Mouse (Mus musculus) myocyte (in vitro differentiated cells): Measurements from ENCODE around the gene Pabpc6. TPM values are rescaled to one million over a fixed set of nuclear protein-coding genes. Genes with fewer than 3 reads are reported as not detected.
A peak's percentile ranks its signal among the peaks of the same experiment; 100 is the strongest.

Source experiments
- H3K27me3 ChIP-seq: one replicate; pipeline ENCODE4 v1.6.1; 2011; ENCODE audit not compliant: control insufficient read depth, insufficient read depth, insufficient read length
- H3K36me3 ChIP-seq: one replicate; pipeline ENCODE4 v1.6.1; 2011; ENCODE audit not compliant: control insufficient read depth, insufficient read depth
- H3K4me2 ChIP-seq: one replicate; pipeline ENCODE4 v1.6.1; 2011; ENCODE audit warnings: low read depth, control low read depth
- H3K4me3 ChIP-seq: one replicate; pipeline ENCODE4 v1.5.1; 2011; ENCODE audit warnings: mild to moderate bottlenecking, control low read depth, moderate library complexity
- H3K79me2 ChIP-seq: one replicate; pipeline ENCODE4 v1.6.1; 2011; ENCODE audit not compliant: control insufficient read depth, insufficient read depth
- H3ac ChIP-seq: one replicate; pipeline ENCODE4 v1.6.1; 2011; ENCODE audit not compliant: control insufficient read depth, insufficient read length
- CEBPB ChIP-seq: IDR thresholded peaks from 2 replicates; pipeline ENCODE4 v1.6.1; 2011; ENCODE audit warnings: mild to moderate bottlenecking, moderate library complexity; ENCODE audit not compliant: poor library complexity, insufficient read depth, severe bottlenecking
- E2F4 ChIP-seq: IDR thresholded peaks from one replicate; pipeline ENCODE4 v1.6.1; 2011; ENCODE audit warnings: mild to moderate bottlenecking, control low read depth, moderate library complexity; ENCODE audit not compliant: insufficient read depth
- MAX ChIP-seq: IDR thresholded peaks from one replicate; pipeline ENCODE4 v1.6.1; 2011; ENCODE audit warnings: low read depth, mild to moderate bottlenecking, control low read depth
- MYOD1 ChIP-seq, 3 experiments: IDR thresholded peaks; one replicate each; pipeline ENCODE4 v1.6.1; 2011; ENCODE audit warnings: control low read depth in 2 of 3, low read depth in 2 of 3, mild to moderate bottlenecking in 2 of 3, moderate library complexity in 1 of 3; ENCODE audit not compliant: insufficient read length in 2 of 3, control insufficient read depth in 1 of 3
- MYOG ChIP-seq, 3 experiments: IDR thresholded peaks; one replicate each; pipeline ENCODE4 v1.6.1; 2011; ENCODE audit warnings: control low read depth in 2 of 3, low read depth in 2 of 3, mild to moderate bottlenecking in 2 of 3; ENCODE audit not compliant: insufficient read length in 2 of 3, control insufficient read depth in 1 of 3, insufficient read depth in 1 of 3
- POLR2A ChIP-seq: IDR thresholded peaks from one replicate; pipeline ENCODE4 v1.6.1; 2011; ENCODE audit warnings: low read depth, mild to moderate bottlenecking, control low read depth, moderate library complexity; ENCODE audit not compliant: insufficient read length
- POLR2AphosphoS2 ChIP-seq: IDR thresholded peaks from one replicate; pipeline ENCODE4 v1.6.1; 2011; ENCODE audit warnings: low read depth, control low read depth; ENCODE audit not compliant: insufficient read length
- REST ChIP-seq: IDR thresholded peaks from one replicate; pipeline ENCODE4 v1.6.1; 2011; ENCODE audit warnings: mild to moderate bottlenecking, control low read depth, moderate library complexity; ENCODE audit not compliant: insufficient read depth, insufficient read length
- SRF ChIP-seq: IDR thresholded peaks from one replicate; pipeline ENCODE4 v1.6.1; 2011; ENCODE audit warnings: low read depth; ENCODE audit not compliant: control insufficient read depth, insufficient read length
- TCF12 ChIP-seq: IDR thresholded peaks from one replicate; pipeline ENCODE4 v1.6.1; 2011; ENCODE audit warnings: mild to moderate bottlenecking, control low read depth; ENCODE audit not compliant: poor library complexity, insufficient read depth, severe bottlenecking
- TCF3 ChIP-seq: IDR thresholded peaks from one replicate; pipeline ENCODE4 v1.6.1; 2011; ENCODE audit warnings: low read depth, control low read depth; ENCODE audit not compliant: insufficient read length
- USF1 ChIP-seq: IDR thresholded peaks from one replicate; pipeline ENCODE4 v1.6.1; 2011; ENCODE audit warnings: low read depth, mild to moderate bottlenecking, control low read depth, moderate library complexity
- polyA plus RNA-seq: library from polyadenylated mRNA; unstranded; fragments of >200 nt; fragmentation: generic; extraction: Trizol; gene quantifications from one replicate; pipeline ENCODE4 v1.2.1, GENCODE M21; 2012; ENCODE audit warnings: missing spikeins

The Pabpc6 gene
- polyA plus RNA-seq, 1 experiment, result not detected

GRCm38 (mm10) chr17:9691251-9691650, 21.7 kb upstream of the Pabpc6 start:
- Histone ChIP-seq H3ac (no peak overlapping the region), H3K36me3 (no peaks in the 10 kb centered on the region), H3K27me3 (no peaks in the 10 kb centered on the region), H3K4me2 (no peak overlapping the region), H3K4me3 (no peak overlapping the region), H3K79me2 (no peaks in the 10 kb centered on the region)
- TF ChIP-seq POLR2AphosphoS2 (no peak), CEBPB (no peak), TCF3 (no peak), TCF12 (no peak), POLR2A (no peak), SRF (no peak), E2F4 (no peak), MYOG (IDR thresholded peaks at IDR 0.05; ENCODE audit: control insufficient read depth in 1 of 3, insufficient read depth in 1 of 3, insufficient read length in 2 of 3, low read depth in 2 of 3) (no peak), REST (no peak), MYOD1 (IDR thresholded peaks at IDR 0.05; ENCODE audit: control insufficient read depth in 1 of 3, insufficient read length in 2 of 3, low read depth in 2 of 3) (no peak), USF1 (no peak), MAX (no peak)

DNA sequence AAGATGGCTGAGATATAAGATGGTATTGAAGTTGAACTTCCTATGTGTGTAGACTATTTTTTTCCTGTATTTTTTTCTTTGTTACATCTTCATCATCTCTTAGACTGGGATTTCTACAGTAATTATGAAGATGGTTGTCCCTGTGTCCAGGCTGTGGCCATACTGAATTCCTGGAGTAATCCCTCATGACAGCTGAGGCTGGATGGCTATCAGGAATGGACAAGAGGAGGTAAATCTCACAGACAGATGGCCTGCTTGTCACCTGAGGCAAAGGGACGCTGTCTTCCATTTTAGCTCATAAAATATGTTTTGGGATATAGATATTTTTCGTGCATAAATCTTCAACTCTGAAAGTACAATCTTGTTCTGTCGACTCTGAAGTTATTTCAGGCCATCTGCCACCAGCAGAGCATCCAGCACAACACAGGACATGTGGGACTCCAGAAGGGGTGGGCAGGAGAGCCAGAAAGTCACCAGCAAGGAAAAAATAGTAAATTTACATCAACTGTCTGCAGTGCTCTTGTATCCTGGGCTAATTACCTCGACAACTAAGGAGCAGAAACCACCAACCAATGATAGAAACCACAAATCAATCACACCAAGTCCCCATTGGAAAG, 14.1 kb upstream of the Pabpc6 start:
- H3K79me2 ChIP-seq, result no peaks in the 10 kb centered on the region
- no peak overlapping the region for H3K4me3 ChIP-seq
- H3K27me3 ChIP-seq, result no peaks in the 10 kb centered on the region
- no peak overlapping the region for H3ac ChIP-seq
- H3K4me2 ChIP-seq, result peak overlapping the region; percentile 40
- H3K36me3 ChIP-seq, result no peaks in the 10 kb centered on the region
- TF ChIP-seq TCF12 (peak; percentile 76), POLR2A (no peak), MYOD1 (IDR thresholded peaks at IDR 0.05; ENCODE audit: control insufficient read depth in 1 of 3, insufficient read length in 2 of 3, low read depth in 2 of 3) (peak; percentile 77 to 91 (median 85)), SRF (no peak), USF1 (no peak), MAX (no peak), CEBPB (no peak), E2F4 (no peak), MYOG (IDR thresholded peaks at IDR 0.05; ENCODE audit: control insufficient read depth in 1 of 3, insufficient read depth in 1 of 3, insufficient read length in 2 of 3, low read depth in 2 of 3) (peak in 2 of 3 experiments; percentile 84 to 91), REST (no peak), POLR2AphosphoS2 (no peak), TCF3 (peak; percentile 67)

DNA sequence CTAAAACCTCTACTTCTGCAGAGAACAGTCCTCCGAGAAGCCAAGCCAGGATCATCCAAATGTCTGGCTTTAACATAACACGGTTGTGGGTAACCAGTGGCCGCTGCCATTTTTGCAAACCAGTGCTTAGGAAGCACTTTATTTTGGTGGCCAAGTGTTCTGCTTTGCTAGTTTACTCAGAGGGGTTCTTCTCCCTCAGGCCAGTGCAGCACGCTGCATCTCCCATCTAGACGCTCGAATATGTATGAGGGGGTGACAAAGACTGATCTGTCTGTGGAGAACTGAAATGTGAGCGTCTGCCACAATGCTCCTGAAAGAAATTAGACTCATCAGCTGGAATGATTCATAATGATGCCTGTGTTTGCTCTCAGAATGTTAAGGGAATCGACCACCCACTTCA, 11.2 kb upstream of the Pabpc6 start:
- Histone ChIP-seq H3K36me3 (no peaks in the 10 kb centered on the region), H3K4me2 (no peak overlapping the region), H3ac (no peak overlapping the region), H3K27me3 (no peaks in the 10 kb centered on the region), H3K4me3 (no peak overlapping the region), H3K79me2 (no peaks in the 10 kb centered on the region)
- TF ChIP-seq CEBPB (no peak), USF1 (no peak), TCF12 (no peak), POLR2AphosphoS2 (no peak), E2F4 (no peak), POLR2A (no peak), MYOG (IDR thresholded peaks at IDR 0.05; ENCODE audit: control insufficient read depth in 1 of 3, insufficient read depth in 1 of 3, insufficient read length in 2 of 3, low read depth in 2 of 3) (no peak), TCF3 (no peak), MAX (no peak)

DNA sequence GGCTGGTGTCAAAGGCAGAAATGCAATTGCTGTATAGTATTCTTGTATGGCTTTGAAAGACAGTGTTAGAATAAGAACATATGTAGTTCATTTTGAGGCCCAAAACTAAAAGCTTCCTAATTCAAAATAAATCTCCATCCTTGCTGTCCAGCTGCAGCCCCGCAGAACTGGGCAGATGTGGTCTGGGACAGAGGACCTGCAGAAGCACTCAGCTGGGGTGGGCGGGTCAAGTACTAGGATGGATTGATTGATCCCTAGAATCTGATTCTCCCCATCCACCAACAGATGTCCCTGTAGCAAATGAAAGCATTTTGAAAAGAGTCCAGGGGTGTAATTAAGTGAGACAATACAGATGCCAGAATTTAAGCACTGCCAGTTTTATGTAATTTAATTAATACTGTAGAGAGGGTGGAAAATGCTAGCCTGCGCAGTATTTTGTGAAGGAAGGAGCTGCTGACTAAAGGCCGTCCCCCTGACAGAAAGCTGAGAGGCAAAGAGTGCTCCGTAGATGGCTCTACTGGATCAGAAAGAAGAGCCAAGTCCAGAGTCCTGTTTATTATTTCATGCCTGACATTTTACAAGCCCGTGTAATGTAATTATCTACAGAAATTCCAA, 5.8 kb upstream of the Pabpc6 start:
- no peaks in the 10 kb centered on the region for H3K36me3 ChIP-seq
- no peak overlapping the region for H3K4me2 ChIP-seq
- H3K4me3 ChIP-seq, result no peak overlapping the region
- no peak overlapping the region for H3ac ChIP-seq
- no peaks in the 10 kb centered on the region for H3K79me2 ChIP-seq
- no peak for TF ChIP-seq REST
- no peak for TF ChIP-seq MAX
- TF ChIP-seq TCF12, result no peak
- no peak for TF ChIP-seq CEBPB
- no peak for TF ChIP-seq USF1
- TF ChIP-seq TCF3, result no peak
- TF ChIP-seq SRF, result no peak
- no peak for TF ChIP-seq POLR2A
- no peak for TF ChIP-seq MYOD1 (IDR thresholded peaks at IDR 0.05; ENCODE audit: control insufficient read depth in 1 of 3, insufficient read length in 2 of 3, low read depth in 2 of 3)
- TF ChIP-seq E2F4, result no peak
- no peak for TF ChIP-seq POLR2AphosphoS2
- TF ChIP-seq MYOG (IDR thresholded peaks at IDR 0.05; ENCODE audit: control insufficient read depth in 1 of 3, insufficient read depth in 1 of 3, insufficient read length in 2 of 3, low read depth in 2 of 3), result no peak
- H3K27me3 ChIP-seq, result no peaks in the 10 kb centered on the region
